Mouse (Mus musculus) splenic B cell, adult 2 months (primary cell): ENCODE results near the gene Gatad2b.

Experiments used
- DNase-seq: peaks from one replicate; pipeline ENCODE4 v3.0.0-alpha.2; 2011; ENCODE audit warnings: low read depth, low spot score
- H3K27me3 ChIP-seq: 2 replicates; pipeline ENCODE4 v1.6.1; 2012; ENCODE audit warnings: mild to moderate bottlenecking, low read length, moderate library complexity, mixed read lengths; ENCODE audit not compliant: control insufficient read depth, poor library complexity, insufficient read depth, severe bottlenecking
- H3K36me3 ChIP-seq: 2 replicates; pipeline ENCODE4 v1.6.1; 2012; ENCODE audit warnings: mild to moderate bottlenecking, low read length, moderate library complexity, mixed read lengths; ENCODE audit not compliant: control insufficient read depth, poor library complexity, insufficient read depth, severe bottlenecking

Gene Gatad2b

DNA sequence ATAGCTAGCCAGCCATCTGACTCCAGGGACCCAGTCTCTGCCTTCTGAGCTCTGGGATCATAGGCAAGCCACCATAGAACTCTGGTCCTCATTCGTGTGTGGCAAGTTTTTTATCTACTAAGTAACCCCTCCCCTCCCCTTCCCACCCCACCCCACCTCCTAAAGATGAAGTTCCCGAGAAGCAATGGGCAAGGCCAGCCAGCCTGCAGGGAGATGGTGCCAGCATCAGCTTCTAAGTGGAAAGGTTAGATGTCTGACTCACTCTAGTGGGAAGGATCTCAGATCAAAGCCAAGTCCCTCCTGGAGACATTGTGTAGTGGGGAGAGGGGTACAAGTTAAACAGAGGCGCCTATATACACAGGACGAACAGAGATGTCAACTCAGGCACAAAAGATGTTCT, 98.0 kb downstream of the Gatad2b start:
- Histone ChIP-seq H3K27me3 (no peaks in the 10 kb centered on the region), H3K36me3 (peaks cover 4% of the 10 kb centered on the region)
- DNase-seq = no peak

DNA sequence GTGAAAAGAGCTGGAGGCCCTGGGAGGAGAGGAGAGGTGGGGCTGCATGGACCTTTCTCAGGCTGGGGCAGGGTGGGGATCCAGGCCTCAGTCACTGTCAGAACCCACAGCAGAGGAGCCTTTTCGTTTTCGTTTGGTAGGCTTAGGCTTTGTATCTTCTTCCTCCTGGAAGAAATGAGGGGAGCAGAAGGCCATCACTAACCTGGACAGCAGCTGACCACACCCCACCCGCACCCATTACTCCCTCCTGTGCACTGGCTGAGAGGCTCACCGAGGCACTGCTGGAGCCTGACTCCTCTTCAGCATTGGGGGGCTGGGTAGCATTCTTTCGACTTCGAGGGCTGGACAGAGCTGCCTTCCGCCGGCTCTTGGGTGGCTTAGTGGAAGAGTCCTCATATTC, 99.0 kb downstream of the Gatad2b start:
- Histone ChIP-seq H3K36me3 (peaks cover 4% of the 10 kb centered on the region), H3K27me3 (no peaks in the 10 kb centered on the region)
- DNase-seq = no peak

DNA sequence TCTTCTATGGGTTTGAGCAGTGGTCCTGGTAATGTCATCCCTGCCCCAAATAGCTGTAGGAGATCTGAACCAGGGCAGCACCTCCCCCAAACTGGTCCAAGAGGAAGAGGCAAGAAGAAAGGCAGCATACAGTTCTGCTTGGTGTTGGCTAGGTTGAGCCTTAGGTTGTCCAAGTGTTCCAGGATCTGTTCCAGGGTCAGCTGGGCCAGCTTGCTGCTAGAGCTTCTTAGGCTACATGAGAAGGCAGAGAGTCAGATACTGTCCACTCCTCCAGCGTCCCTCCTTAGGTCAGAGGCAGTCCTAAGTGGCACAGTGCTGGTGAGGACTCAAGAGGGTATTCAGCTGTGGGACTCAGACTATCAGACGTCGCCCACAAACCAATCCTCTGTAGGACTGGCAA, 99.7 kb downstream of the Gatad2b start:
- DNase-seq = no peak
- Histone ChIP-seq H3K27me3 (no peaks in the 10 kb centered on the region), H3K36me3 (peaks cover 4% of the 10 kb centered on the region)

DNA sequence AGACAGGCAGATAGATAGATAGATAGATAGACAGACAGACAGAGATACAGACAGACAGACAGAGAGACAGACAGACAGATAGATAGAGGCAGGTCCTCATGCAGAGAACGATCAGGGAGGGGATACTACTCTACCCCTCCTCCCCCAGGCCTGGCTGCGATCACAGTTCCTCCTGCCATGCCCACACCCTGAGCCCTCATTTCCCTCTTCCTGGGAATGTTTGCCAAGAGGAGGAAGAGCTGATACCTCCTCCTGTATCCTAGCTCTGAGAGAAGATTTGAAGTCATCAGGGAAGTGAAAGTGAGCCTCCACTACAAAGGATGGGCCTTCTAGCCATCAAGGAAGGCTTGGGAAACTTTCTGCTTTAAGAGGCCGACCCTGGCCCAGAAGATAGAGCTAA, 102.7 kb downstream of the Gatad2b start:
- Histone ChIP-seq H3K27me3 (no peaks in the 10 kb centered on the region), H3K36me3 (peaks cover 4% of the 10 kb centered on the region)
- no peak for DNase-seq

DNA sequence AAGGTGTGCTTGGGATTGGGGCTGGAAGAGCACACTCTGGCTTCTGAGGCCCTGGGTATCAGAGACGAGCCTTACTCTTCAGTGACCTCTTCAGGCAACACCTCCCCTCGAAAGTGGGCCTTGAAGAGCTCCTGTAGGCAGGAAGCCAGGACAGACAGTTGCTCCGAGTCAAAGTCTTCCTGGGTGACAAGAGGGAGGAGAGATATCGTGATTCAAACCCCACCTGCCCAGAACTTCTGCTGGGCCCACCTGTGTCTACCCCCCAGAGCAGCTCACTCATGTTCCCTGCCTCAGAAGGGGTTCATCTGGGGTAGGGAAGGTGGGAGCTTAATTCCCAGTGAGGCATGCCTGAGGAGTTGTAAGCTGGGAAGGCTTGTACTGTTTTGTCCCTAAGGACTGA, 108.0 kb downstream of the Gatad2b start:
- Histone ChIP-seq H3K27me3 (no peaks in the 10 kb centered on the region), H3K36me3 (peaks cover 8% of the 10 kb centered on the region)
- DNase-seq = no peak

DNA sequence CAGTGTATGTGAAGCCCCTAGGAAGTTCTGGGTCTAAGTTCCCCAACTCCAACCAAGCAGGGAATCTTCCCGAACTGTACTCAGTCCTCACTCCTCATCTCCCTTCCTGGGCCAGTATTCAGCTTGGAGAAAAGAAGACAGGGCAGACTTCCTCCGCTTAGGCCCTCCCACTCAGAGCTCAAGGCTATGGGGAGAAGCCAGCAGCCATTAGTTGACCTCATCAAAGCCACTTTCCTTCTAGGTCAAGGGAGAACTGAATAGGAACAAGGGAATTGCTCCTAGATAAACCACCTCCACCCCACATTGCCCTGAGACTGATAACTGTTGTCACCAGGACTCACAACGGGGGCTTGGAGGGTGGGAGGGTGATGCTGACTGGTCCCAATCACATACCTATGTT, 111.1 kb downstream of the Gatad2b start:
- H3K36me3 ChIP-seq = peaks cover 10% of the 10 kb centered on the region
- no peak for DNase-seq
- no peaks in the 10 kb centered on the region for H3K27me3 ChIP-seq

DNA sequence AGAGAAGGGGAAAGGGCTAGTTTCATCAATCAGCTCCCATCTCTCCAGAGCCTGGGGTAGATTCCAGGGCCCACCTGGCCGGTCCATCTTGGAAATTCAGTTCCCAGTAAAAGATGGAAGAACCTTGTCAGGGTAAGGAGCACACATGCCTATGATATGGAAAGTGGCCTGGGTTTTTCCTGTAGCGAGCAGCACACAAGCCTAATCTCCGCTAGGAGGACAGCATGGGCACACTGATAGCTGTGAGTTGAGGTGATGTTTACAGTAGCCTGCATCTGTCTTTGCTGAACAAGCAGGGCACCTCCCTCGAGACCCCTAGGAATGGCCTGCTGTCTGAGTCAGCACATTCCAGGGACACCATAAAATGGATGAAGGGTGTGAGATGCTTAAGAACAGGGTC, 111.6 kb downstream of the Gatad2b start:
- H3K36me3 ChIP-seq = peaks cover 10% of the 10 kb centered on the region
- DNase-seq = no peak
- no peaks in the 10 kb centered on the region for H3K27me3 ChIP-seq

DNA sequence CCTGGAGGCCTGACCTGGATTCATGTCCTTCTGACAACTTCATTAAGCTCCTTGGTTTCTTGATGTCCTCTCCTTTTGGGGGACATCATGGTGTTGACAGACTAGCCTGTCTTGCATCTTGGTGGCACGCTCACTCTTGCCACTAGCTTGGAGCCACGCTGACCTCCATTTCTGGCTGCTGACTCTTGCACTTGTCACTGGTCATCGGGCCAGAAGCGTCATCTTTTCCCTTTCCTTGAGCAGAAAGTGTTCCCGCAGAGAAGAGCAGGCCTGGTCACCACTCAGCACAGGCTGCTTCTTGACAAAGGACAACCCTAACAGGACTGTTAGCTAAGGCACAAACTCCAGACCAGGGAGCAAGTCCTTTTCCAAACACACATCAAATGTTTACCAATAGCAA, 113.4 kb downstream of the Gatad2b start:
- Histone ChIP-seq H3K27me3 (no peaks in the 10 kb centered on the region), H3K36me3 (peaks cover 8% of the 10 kb centered on the region)
- no peak for DNase-seq

DNA sequence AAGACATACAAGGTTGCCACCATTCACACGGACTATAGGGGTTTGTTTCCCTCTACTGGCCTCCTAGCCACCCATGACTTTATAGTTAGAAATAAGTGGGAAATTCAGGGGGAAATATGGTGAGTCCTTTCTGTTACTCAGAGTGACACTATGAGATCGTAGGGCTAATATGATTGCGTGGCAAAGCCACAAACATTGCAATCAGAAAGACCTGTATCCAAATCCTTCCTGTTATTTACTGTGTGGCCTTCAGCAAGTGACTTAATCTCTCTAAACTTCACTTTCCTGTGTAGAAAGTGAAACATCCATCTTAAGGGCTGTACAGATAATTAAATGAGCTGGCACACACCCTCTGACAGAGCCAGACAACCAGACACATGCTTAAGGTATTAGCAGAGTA, 115.7 kb downstream of the Gatad2b start:
- DNase-seq = no peak
- H3K27me3 ChIP-seq = no peaks in the 10 kb centered on the region
- peaks cover 5% of the 10 kb centered on the region for H3K36me3 ChIP-seq

DNA sequence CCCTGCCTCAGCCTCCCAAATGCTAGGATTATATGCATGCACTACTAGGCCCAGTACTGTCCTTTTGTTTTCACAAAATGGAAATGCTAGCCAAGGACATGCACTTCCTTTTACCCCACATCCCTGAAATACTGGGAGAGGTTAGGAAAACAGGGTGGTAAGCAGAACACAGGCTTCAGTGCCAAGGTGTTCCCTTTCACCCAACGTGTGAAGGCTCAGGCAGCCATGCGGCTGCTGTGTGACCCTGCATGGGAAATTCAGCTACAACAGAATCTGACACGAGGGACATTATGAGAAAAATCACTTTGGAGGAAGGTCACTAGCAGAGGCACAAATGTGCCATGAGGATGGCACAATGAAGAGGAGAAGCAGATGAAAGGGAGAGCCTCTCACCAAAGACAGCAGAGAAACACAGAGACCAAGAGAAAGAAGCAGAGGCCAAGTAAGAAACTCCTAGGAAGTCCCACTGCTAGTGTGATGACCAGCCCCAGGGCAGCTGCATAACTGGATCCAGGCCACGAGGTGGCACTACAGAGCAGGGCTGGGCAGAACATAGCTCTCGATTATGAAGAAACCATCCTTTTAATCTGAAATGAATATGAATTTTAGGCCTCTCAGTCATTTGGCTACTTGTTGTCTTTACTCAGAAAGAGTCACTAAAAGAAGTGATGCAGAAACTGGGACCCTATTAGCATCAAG, 119.5 kb downstream of the Gatad2b start:
- H3K27me3 ChIP-seq = no peaks in the 10 kb centered on the region
- H3K36me3 ChIP-seq = no peaks in the 10 kb centered on the region; the same call in none of the 2 replicates
- peak; percentile 77 for DNase-seq

DNA sequence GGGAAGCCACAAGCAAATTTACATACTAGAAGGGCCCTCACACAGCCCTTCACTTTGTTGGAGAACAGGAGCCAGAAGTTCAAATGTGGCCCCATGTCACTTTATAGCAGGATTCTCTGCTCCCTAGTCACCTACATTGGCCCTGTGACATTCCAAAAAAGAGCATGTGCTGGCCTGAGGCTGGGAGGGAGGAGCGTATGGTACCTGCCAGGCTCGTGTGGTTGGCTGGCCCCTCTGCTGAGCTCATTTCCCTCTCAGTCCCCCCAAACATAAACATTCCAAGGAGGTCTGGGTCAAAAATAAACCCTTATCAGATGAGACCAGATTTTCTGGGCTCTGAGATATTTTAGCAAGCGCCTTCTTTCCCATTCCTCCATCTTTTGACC, 120.0 kb downstream of the Gatad2b start:
- Histone ChIP-seq H3K27me3 (no peaks in the 10 kb centered on the region), H3K36me3 (no peaks in the 10 kb centered on the region; the same call in 1 of the 2 replicates)
- no peak for DNase-seq
